Mouse (Mus musculus): ENCODE measurements at regions not wholly inside any gene's neighbourhood (a gene's known extent, or its start where the extent isn't known, plus 50 kb on each side); places are given as distances from the start of the nearest gene placed in this dataset.

- 53% methylated on average over 2 of the region's 2 CpGs for WGBS
These were observed 56.6 kb downstream of the Olig3 start for GRCm38 (mm10) chr10:19412926-19413325.

DNA sequence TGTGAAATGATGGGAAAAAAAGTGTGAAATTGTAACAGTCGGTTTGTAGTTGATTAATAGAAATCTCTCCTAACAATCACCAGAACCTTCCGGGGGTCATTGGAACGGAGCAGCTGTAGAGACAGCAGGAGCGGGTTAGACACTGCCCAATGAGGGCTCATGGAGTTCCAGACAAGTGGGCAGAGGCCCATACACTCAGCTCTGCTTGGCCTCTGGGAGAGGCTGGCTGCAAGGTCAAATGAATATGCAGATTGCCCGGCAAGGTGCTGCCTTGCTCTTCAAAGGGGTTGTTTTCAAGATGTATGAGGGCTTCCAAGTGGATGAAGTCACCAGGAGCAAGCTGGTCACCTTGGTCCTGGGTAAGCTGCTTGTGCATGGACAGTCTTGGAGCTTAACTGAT, 57.6 kb downstream of the Olig3 start:
- DNase-seq (ENCODE audit: low read depth, low spot score), result no peak
- 71% methylated on average over 5 of the region's 5 CpGs for WGBS

More at GRCm38 (mm10) chr10:19412926-19413325, 56.6 kb downstream of the Olig3 start:
- no peak for DNase-seq (ENCODE audit: low read depth, low spot score)

GRCm38 (mm10) chr10:19414834-19415233, 58.5 kb downstream of the Olig3 start:
- DNase-seq (ENCODE audit: low read depth, low spot score), result no peak
- whole genome bisulfite sequencing, result 41% methylated on average over 5 of the region's 5 CpGs

DNA sequence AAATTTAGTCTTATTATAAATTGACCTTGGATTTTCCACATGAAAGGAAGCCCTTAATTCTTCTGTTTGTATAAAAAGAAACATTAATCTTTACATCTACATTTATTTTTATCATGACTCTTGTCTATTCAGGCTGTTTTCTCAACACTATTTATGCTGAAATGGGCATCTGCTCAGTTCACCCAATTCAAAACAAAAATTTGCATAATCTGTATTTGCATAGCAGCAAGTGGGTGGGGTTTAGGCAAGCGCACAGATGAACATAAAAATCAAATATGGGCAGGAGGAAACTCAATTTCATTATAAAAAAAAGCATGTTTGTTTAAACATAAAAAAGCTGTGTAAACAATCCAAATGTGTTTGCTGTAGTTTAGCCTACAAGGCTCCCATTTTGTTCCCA, 67.7 kb downstream of the Olig3 start:
- DNase-seq (ENCODE audit: low read depth, low spot score), result no peak
- 20% methylated on average over 1 of the region's 1 CpGs for WGBS

DNA sequence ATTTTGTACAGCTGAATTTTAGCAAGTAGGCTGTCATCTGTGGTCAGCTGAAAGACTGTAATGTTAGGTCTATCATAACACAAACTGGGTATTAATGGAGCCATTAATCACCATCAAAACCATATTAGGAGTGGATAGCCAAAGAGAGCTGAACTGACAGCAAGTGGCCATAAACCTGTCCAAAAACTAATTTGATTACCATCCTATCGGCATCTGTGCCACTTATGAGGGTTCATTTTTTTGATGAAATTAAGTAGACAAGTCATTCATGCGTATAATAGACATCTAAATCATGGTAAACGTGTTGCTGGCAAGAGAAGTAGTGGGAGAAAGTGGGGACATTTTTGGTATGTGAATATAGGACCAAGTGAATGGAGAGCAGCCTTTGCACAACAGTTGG, 68.6 kb downstream of the Olig3 start:
- no peak for DNase-seq (ENCODE audit: low read depth, low spot score)
- 77% methylated on average over 3 of the region's 3 CpGs for WGBS

- no peak for DNase-seq (ENCODE audit: low read depth, low spot score)
- 82% methylated on average over 3 of the region's 3 CpGs for WGBS
These were observed 70.5 kb downstream of the Olig3 start for GRCm38 (mm10) chr10:19426835-19427234.

GRCm38 (mm10) chr10:19432515-19432914, 76.2 kb downstream of the Olig3 start:
- WGBS, result 96% methylated on average over 4 of the region's 4 CpGs
- no peak for DNase-seq (ENCODE audit: low read depth, low spot score)

GRCm38 (mm10) chr10:19434661-19435060, 78.3 kb downstream of the Olig3 start:
- no peak for DNase-seq (ENCODE audit: low read depth, low spot score)
- 71% methylated on average over 6 of the region's 6 CpGs for WGBS

DNA sequence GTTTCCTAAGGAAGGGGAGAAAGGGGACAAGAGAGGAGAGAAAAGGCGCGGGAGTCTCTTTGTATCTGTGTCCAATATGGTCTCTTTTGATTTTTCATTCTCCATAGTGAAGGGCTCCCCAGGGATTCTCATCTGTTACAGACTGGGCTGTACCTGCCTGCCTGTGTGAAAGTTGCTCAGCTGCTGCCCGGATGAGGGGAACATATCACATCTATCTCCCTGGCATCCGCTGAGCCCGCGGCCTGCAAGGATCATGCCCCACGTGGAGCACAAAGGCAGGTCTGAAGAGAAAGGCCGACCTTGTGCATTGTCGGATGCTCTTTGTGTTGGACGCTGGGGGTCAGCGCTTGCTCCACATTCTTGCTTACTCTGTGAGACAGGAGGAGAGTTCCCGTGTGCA, 85.5 kb downstream of the Olig3 start:
- DNase-seq (ENCODE audit: low read depth, low spot score), result no peak
- 70% methylated on average over 12 of the region's 12 CpGs for WGBS

DNA sequence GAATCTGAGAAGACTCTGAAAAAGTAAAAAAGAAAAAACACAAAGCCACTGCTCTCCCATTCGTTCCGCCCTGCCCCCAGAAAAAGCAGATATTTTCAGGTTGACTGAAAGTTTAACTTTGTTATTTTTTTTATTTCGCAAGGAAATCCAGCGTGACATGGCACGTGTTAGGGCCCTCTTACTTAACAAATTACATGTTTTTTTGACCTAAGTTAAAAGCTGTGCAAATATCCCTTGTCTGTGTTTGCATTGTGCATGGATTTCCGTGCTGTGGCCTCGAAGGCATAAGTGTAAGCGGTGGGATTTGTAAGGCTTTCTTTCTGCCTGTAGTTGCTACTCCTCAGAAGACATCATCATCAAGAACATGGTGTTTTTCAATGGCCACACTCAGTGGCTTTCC, 87.2 kb downstream of the Olig3 start:
- no peak for DNase-seq (ENCODE audit: low read depth, low spot score)
- 48% methylated on average over 8 of the region's 8 CpGs for WGBS

DNA sequence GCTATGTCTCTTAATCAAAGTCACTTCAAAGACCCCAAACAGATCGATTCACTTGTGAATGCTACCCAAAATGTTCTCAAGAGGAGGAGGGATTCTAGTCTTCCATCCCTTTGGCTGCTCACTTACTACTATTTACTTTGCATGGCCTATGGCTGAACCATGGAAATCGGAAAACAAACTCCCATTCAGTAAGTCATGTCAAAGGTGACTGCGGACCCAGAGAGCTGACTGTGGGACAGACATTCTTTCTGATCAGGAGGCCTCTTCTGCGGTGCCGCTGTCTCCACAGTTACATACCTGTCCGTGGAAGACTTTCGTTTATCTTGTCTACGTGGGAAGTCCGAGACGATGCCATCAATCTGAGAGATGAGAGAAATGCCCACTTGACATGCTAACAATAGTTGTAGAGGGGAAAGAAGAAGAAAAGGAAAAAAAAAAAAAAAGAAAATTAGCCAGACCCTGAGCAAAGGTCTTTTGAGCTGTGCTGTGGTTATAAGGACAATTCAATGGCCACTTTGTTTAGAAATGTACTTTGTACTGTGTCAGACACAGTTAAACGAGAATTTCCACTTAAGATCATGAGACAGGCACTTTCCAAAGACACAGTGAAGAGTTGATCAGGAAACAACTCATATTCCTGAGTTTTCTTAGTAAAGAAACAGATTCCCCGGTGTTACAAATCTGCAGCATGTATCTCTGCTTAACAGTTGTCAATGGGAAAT, 92.7 kb downstream of the Olig3 start:
- no peak for DNase-seq (ENCODE audit: low read depth, low spot score)
- 32% methylated on average over 12 of the region's 12 CpGs for WGBS

DNA sequence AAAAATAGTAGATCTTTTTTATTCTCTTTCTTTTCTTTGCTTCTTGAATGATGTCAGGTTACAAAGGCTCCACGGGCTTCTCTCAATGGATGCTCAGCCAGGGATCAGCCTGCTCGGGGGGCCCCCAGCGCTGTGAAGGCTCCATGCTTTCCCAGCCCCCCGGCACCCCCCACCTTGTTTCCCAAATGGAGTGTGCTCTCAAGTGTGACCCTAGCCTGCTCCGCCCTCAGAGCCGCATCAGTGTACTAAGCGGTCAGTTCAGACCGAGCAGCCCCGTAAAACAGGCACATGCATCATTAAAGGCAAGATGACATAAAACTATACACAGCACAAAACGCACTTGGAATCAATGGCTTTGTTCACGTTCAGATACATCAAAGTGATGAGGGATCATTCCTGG, 102.7 kb downstream of the Olig3 start:
- no peak for DNase-seq (ENCODE audit: low read depth, low spot score)
- WGBS, result 54% methylated on average over 11 of the region's 11 CpGs

DNA sequence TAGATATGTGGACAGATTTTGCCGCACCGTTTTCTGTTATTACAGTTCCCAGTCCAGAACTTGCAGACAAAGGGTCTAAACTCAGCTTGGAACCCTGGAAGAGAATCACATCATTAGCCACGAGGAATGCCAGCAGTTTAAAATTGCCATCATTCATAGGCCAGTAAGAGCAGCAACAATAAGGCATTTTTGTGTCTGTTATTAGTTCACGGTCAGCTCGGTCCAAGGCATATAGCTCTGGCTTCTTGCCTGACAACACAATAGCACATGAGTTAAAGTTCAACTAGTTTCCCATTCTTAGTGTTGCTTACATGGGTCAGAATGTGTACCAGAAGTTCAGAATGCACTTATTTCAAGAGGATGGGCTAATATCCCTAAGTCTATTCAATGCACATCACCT, 103.4 kb downstream of the Olig3 start:
- DNase-seq (ENCODE audit: low read depth, low spot score), result no peak
- WGBS, result 53% methylated on average over 5 of the region's 5 CpGs

- no peak for DNase-seq (ENCODE audit: low read depth, low spot score)
These were observed 103.8 kb downstream of the Olig3 start for GRCm38 (mm10) chr10:19460164-19460563.

DNA sequence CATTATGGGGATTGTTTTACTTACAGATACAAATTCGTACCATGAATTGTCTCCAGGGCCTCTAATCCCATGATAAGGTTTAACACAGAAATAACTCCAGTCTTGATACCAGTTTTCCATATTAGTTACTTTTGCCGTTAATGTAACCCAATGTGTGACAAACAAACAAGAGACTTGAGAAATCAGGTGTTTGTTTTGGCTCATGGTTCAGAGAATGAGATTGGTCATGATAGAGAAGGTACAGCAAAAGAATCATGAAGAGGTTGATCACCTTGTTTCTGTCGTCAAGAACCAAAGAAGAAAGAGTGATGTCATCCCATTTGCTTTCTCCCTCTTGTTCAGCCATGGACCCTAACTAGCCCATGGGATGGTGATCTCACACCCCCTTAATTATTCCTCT, 107.5 kb downstream of the Olig3 start:
- 65% methylated on average over 3 of the region's 3 CpGs for WGBS
- DNase-seq (ENCODE audit: low read depth, low spot score), result no peak

More at GRCm38 (mm10) chr10:19460164-19460563, 103.8 kb downstream of the Olig3 start:
- WGBS, result 32% methylated on average over 4 of the region's 4 CpGs

- WGBS, result 64% methylated on average over 5 of the region's 5 CpGs
- no peak for DNase-seq (ENCODE audit: low read depth, low spot score)
These were observed 108.2 kb downstream of the Olig3 start for GRCm38 (mm10) chr10:19464504-19464903.

DNA sequence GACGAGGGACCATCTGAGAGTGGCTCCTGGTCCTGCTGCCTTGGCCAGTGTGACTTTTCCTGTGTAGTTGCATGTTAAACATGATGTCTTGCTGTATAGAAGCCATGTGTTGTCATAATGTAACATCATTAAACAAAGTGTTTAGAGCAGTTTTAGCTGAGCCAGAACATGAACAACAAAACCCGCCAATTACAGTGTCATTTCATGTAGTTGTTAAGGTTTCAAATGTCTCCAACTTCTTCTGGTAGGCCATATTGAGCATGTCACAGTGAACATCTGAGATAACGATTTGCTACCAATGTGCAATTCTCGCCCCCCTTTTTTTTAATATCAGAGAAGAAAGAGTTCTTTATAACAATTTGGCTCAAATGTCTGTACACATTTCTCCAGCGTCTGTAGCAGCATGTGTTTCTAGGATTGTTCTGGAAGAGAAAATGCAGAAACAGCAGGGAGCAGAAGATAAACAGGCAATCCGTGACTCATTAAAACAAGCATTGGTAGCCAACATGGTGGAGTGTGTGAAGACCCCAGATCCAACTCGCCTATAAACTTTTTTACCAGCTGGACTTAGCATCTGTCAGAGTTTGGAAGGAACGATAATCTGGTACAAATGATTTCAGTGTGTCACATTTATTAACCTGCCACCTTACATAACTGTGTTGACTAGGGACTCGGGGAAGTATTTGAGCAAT, 115.2 kb downstream of the Olig3 start:
- WGBS, result 63% methylated on average over 9 of the region's 9 CpGs
- no peak for DNase-seq (ENCODE audit: low read depth, low spot score)

GRCm38 (mm10) chr10:19472066-19472465, 115.7 kb downstream of the Olig3 start:
- WGBS, result 51% methylated on average over 6 of the region's 6 CpGs
- DNase-seq (ENCODE audit: low read depth, low spot score), result no peak

DNA sequence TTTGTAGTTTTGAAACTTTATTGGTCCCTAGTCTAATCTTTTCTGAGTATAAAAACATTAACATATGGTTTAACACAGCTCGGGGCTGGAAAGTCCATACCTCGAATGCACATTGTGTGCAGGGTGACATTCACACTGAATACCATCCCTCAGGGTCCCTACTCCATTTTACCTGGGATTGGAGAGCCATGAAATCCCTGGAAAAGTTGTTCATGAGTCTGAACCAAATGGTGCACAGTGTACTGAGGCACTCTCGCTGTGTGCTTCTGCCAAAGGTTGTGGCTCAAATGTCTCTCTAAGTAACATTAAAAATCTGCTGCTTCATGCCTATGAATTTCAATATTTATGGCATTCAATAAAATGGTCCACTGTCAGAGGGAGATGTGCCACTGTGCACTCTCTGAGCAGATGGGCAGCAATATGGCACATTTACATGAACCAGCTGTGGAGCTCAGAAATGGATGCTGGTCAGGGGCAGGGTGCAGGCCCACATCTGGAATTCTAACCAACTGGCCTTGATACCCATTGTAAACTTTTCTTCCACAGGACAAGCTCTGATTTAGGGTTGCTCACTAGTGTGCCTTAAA, 116.7 kb downstream of the Olig3 start:
- WGBS, result 58% methylated on average over 3 of the region's 3 CpGs
- DNase-seq (ENCODE audit: low read depth, low spot score), result no peak

DNA sequence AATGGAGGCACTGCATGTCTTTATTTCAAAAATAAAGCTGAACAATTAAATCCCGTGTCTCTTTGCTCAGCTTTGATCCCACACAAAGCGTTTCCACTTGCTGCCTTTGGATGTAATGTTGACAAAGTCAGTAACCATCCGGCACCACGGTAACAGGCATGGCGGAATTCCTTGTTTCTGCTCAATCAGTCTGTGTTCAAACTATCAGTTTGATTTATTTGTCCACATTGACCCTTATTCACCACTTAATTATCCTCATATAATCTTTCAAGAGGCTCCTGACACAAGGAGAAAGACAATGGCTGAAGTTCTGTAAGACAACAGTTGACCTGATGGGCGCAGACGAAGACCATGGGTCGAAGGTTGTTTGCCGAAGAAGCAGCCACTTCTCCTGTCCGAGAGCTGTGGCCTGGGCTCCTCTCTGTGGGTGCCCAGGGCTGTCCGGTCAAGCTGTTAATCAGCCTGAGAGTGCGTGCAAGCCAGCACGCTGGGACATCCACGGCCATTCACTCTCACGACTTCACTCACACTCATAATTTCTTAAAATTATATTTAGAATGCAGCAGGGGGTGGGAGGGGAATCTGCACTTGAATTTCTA, 106.1 kb upstream of the Ifngr1 start:
- 65% methylated on average over 15 of the region's 15 CpGs for WGBS
- no peak for DNase-seq (ENCODE audit: low read depth, low spot score)

DNA sequence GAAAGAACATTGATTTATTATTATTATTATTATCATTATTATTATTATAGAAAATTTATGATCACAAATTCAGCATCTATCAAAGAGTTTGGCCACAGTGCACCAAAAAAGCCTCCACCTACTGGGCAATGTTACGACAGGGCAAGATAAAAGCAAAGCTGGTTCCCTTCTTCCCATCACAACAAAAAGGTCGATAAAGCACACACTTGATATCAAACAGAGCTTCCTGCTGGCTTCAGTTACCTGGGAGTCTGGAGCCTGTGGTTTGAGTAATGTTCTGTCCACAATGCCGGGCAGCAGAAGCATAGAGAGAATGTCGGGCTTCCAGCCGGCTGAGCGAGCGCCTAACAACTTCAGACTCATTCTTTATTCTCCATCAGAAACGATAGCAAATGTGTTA, 101.2 kb upstream of the Ifngr1 start:
- DNase-seq (ENCODE audit: low read depth, low spot score), result no peak
- WGBS, result 69% methylated on average over 8 of the region's 8 CpGs

All from large intestine, adult 2 months (tissue).